Mouse (Mus musculus): ENCODE results near the gene Scfd2. TPM values are rescaled to one million over a fixed set of nuclear protein-coding genes. Genes with fewer than 3 reads are reported as not detected.

Scfd2 gene
- polyA plus RNA-seq, 1 experiment from 2014 or later: 14.4 TPM

GRCm38 (mm10) chr5:74310101-74310500, 221.5 kb downstream of the Scfd2 start:
- H3K36me3 ChIP-seq (ENCODE audit: control insufficient read depth, insufficient read depth, low read length): no peaks in the 10 kb centered on the region
- H3K4me1 ChIP-seq (ENCODE audit: control insufficient read depth in 2 of 2, insufficient read depth in 2 of 2, low read length in 2 of 2): peaks cover 3 to 4% of the 10 kb centered on the region in 2 experiments; a peak in 1 of 4 replicates
- ATAC-seq (ENCODE audit: insufficient number of reproducible peaks, insufficient read depth, low FRiP score, low read depth): no peak
- H3K9ac ChIP-seq (ENCODE audit: low read length): peak overlapping the region; percentile 5; the same call in 1 of the 2 replicates
- H3K4me3 ChIP-seq (ENCODE audit: control insufficient read depth in 1 of 2, insufficient read depth in 1 of 2, low read depth in 1 of 2, low read length in 2 of 2): no peak overlapping the region
- no peaks in the 10 kb centered on the region for H3K9me3 ChIP-seq (ENCODE audit: control insufficient read depth, low read length)
- H3K4me2 ChIP-seq (ENCODE audit: low read length): no peak overlapping the region
- H3K27ac ChIP-seq (replicated peaks in 1 of 2; ENCODE audit: control insufficient read depth in 1 of 2, insufficient read depth in 1 of 2, low read depth in 2 of 2, low read length in 2 of 2): no peak overlapping the region
- 49% methylated on average over 5 of the region's 5 CpGs for WGBS
- H3K27me3 ChIP-seq (ENCODE audit: control insufficient read depth, insufficient read depth, low read length): no peaks in the 10 kb centered on the region

- Histone ChIP-seq H3K9me3 (ENCODE audit: control insufficient read depth, low read length) (no peaks in the 10 kb centered on the region), H3K36me3 (ENCODE audit: control insufficient read depth, insufficient read depth, low read length) (no peaks in the 10 kb centered on the region), H3K9ac (ENCODE audit: low read length) (no peak overlapping the region), H3K4me3 (ENCODE audit: control insufficient read depth in 1 of 2, insufficient read depth in 1 of 2, low read depth in 1 of 2, low read length in 2 of 2) (no peak overlapping the region), H3K4me2 (ENCODE audit: low read length) (no peak overlapping the region), H3K27me3 (ENCODE audit: control insufficient read depth, insufficient read depth, low read length) (no peaks in the 10 kb centered on the region), H3K4me1 (ENCODE audit: control insufficient read depth in 2 of 2, insufficient read depth in 2 of 2, low read length in 2 of 2) (peaks cover 3 to 7% of the 10 kb centered on the region in 2 experiments; a peak in 3 of 4 replicates), H3K27ac (replicated peaks in 1 of 2; ENCODE audit: control insufficient read depth in 1 of 2, insufficient read depth in 1 of 2, low read depth in 2 of 2, low read length in 2 of 2) (no peak overlapping the region)
- ATAC-seq (ENCODE audit: insufficient number of reproducible peaks, insufficient read depth, low FRiP score, low read depth): no peak
- 79% methylated on average over 5 of the region's 5 CpGs for WGBS
These were observed 224.3 kb downstream of the Scfd2 start for GRCm38 (mm10) chr5:74307242-74307641.

GRCm38 (mm10) chr5:74305533-74306189, 225.9 kb downstream of the Scfd2 start:
- Histone ChIP-seq H3K27ac (replicated peaks in 1 of 2; ENCODE audit: control insufficient read depth in 1 of 2, insufficient read depth in 1 of 2, low read depth in 2 of 2, low read length in 2 of 2) (no peak overlapping the region), H3K9ac (ENCODE audit: low read length) (no peak overlapping the region), H3K4me2 (ENCODE audit: low read length) (no peak overlapping the region), H3K36me3 (ENCODE audit: control insufficient read depth, insufficient read depth, low read length) (no peaks in the 10 kb centered on the region), H3K4me1 (ENCODE audit: control insufficient read depth in 2 of 2, insufficient read depth in 2 of 2, low read length in 2 of 2) (peaks cover 7 to 23% of the 10 kb centered on the region in 2 experiments), H3K27me3 (ENCODE audit: control insufficient read depth, insufficient read depth, low read length) (no peaks in the 10 kb centered on the region), H3K9me3 (ENCODE audit: control insufficient read depth, low read length) (no peaks in the 10 kb centered on the region), H3K4me3 (ENCODE audit: control insufficient read depth in 1 of 2, insufficient read depth in 1 of 2, low read depth in 1 of 2, low read length in 2 of 2) (no peak overlapping the region)
- no peak for ATAC-seq (ENCODE audit: insufficient number of reproducible peaks, insufficient read depth, low FRiP score, low read depth)
- WGBS: 75% methylated on average over 4 of the region's 4 CpGs

GRCm38 (mm10) chr5:74304767-74305166, 226.8 kb downstream of the Scfd2 start:
- 69% methylated on average over 4 of the region's 4 CpGs for WGBS

GRCm38 (mm10) chr5:74302331-74302730, 229.2 kb downstream of the Scfd2 start:
- 79% methylated on average over 3 of the region's 3 CpGs for WGBS

More at GRCm38 (mm10) chr5:74304767-74305166, 226.8 kb downstream of the Scfd2 start:
- Histone ChIP-seq H3K4me3 (ENCODE audit: control insufficient read depth in 1 of 2, insufficient read depth in 1 of 2, low read depth in 1 of 2, low read length in 2 of 2) (no peak overlapping the region), H3K4me2 (ENCODE audit: low read length) (no peak overlapping the region), H3K4me1 (ENCODE audit: control insufficient read depth in 2 of 2, insufficient read depth in 2 of 2, low read length in 2 of 2) (peaks cover 12 to 30% of the 10 kb centered on the region in 2 experiments), H3K27ac (replicated peaks in 1 of 2; ENCODE audit: control insufficient read depth in 1 of 2, insufficient read depth in 1 of 2, low read depth in 2 of 2, low read length in 2 of 2) (no peak overlapping the region), H3K36me3 (ENCODE audit: control insufficient read depth, insufficient read depth, low read length) (no peaks in the 10 kb centered on the region), H3K9me3 (ENCODE audit: control insufficient read depth, low read length) (no peaks in the 10 kb centered on the region), H3K9ac (ENCODE audit: low read length) (no peak overlapping the region), H3K27me3 (ENCODE audit: control insufficient read depth, insufficient read depth, low read length) (no peaks in the 10 kb centered on the region)
- no peak for ATAC-seq (ENCODE audit: insufficient number of reproducible peaks, insufficient read depth, low FRiP score, low read depth)

GRCm38 (mm10) chr5:74301443-74301842, 230.1 kb downstream of the Scfd2 start:
- no peaks in the 10 kb centered on the region for H3K9me3 ChIP-seq (ENCODE audit: control insufficient read depth, low read length)
- H3K4me2 ChIP-seq (ENCODE audit: low read length): no peak overlapping the region
- H3K27ac ChIP-seq (replicated peaks in 1 of 2; ENCODE audit: control insufficient read depth in 1 of 2, insufficient read depth in 1 of 2, low read depth in 2 of 2, low read length in 2 of 2): peak overlapping the region; percentile 34 to 96; a peak in 3 of 4 replicates
- H3K36me3 ChIP-seq (ENCODE audit: control insufficient read depth, insufficient read depth, low read length): no peaks in the 10 kb centered on the region
- no peak for ATAC-seq (ENCODE audit: insufficient number of reproducible peaks, insufficient read depth, low FRiP score, low read depth)
- no peak overlapping the region for H3K9ac ChIP-seq (ENCODE audit: low read length)
- H3K4me1 ChIP-seq (ENCODE audit: control insufficient read depth in 2 of 2, insufficient read depth in 2 of 2, low read length in 2 of 2): peaks cover 21 to 45% of the 10 kb centered on the region in 2 experiments
- no peak overlapping the region for H3K4me3 ChIP-seq (ENCODE audit: control insufficient read depth in 1 of 2, insufficient read depth in 1 of 2, low read depth in 1 of 2, low read length in 2 of 2)
- H3K27me3 ChIP-seq (ENCODE audit: control insufficient read depth, insufficient read depth, low read length): no peaks in the 10 kb centered on the region
- WGBS: 92% methylated on average over 2 of the region's 2 CpGs

More at GRCm38 (mm10) chr5:74302331-74302730, 229.2 kb downstream of the Scfd2 start:
- H3K27me3 ChIP-seq (ENCODE audit: control insufficient read depth, insufficient read depth, low read length): no peaks in the 10 kb centered on the region
- ATAC-seq (ENCODE audit: insufficient number of reproducible peaks, insufficient read depth, low FRiP score, low read depth): no peak
- H3K9ac ChIP-seq (ENCODE audit: low read length): no peak overlapping the region
- H3K4me1 ChIP-seq (ENCODE audit: control insufficient read depth in 2 of 2, insufficient read depth in 2 of 2, low read length in 2 of 2): peaks cover 20 to 41% of the 10 kb centered on the region in 2 experiments
- H3K4me3 ChIP-seq (ENCODE audit: control insufficient read depth in 1 of 2, insufficient read depth in 1 of 2, low read depth in 1 of 2, low read length in 2 of 2): no peak overlapping the region
- H3K36me3 ChIP-seq (ENCODE audit: control insufficient read depth, insufficient read depth, low read length): no peaks in the 10 kb centered on the region
- H3K9me3 ChIP-seq (ENCODE audit: control insufficient read depth, low read length): no peaks in the 10 kb centered on the region
- H3K27ac ChIP-seq (replicated peaks in 1 of 2; ENCODE audit: control insufficient read depth in 1 of 2, insufficient read depth in 1 of 2, low read depth in 2 of 2, low read length in 2 of 2): peak overlapping the region in 1 of 2 experiments; percentile 96; a peak in 2 of 4 replicates
- H3K4me2 ChIP-seq (ENCODE audit: low read length): no peak overlapping the region

- H3K4me1 ChIP-seq (ENCODE audit: control insufficient read depth in 2 of 2, insufficient read depth in 2 of 2, low read length in 2 of 2): peaks cover 26 to 50% of the 10 kb centered on the region in 2 experiments
- H3K27me3 ChIP-seq (ENCODE audit: control insufficient read depth, insufficient read depth, low read length): no peaks in the 10 kb centered on the region
- no peak overlapping the region for H3K4me3 ChIP-seq (ENCODE audit: control insufficient read depth in 1 of 2, insufficient read depth in 1 of 2, low read depth in 1 of 2, low read length in 2 of 2)
- H3K4me2 ChIP-seq (ENCODE audit: low read length): no peak overlapping the region
- WGBS: 53% methylated on average over 5 of the region's 5 CpGs
- H3K9ac ChIP-seq (ENCODE audit: low read length): no peak overlapping the region
- ATAC-seq (ENCODE audit: insufficient number of reproducible peaks, insufficient read depth, low FRiP score, low read depth): no peak
- H3K36me3 ChIP-seq (ENCODE audit: control insufficient read depth, insufficient read depth, low read length): no peaks in the 10 kb centered on the region
- H3K9me3 ChIP-seq (ENCODE audit: control insufficient read depth, low read length): no peaks in the 10 kb centered on the region
- peak overlapping the region; percentile 95 to 96 for H3K27ac ChIP-seq (replicated peaks in 1 of 2; ENCODE audit: control insufficient read depth in 1 of 2, insufficient read depth in 1 of 2, low read depth in 2 of 2, low read length in 2 of 2)
These were observed 230.6 kb downstream of the Scfd2 start for GRCm38 (mm10) chr5:74300931-74301330.

Data from heart, embryonic 14.5 days (tissue).